Mouse (Mus musculus): ENCODE results near the gene Gm6899.

DNA sequence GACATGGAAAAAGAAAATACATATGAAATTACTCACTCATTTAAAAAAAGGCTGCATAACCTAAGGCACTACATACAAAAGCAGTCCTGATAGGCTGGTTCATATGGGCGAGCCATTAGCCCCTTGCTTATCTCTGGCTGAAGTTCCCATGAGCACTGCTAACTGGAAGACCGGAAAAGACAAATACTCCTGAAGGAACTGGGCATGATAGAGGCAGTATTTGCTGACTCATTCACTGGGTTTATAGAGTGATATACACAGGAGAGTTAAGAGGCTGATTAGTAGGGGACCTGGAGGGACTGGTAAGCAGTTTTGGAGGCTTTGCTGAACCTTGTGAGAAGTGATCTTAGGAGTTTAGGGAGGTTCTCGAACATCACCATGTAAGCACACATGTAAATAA lies 41.5 kb upstream of the Gm6899 start:
- TF ChIP-seq CTCF (IDR thresholded peaks at IDR 0.05; ENCODE audit: extremely low read depth, insufficient read depth, insufficient read length, insufficient replicate concordance) (no peak), POLR2A (IDR thresholded peaks at IDR 0.05; ENCODE audit: low read depth, low read length) (no peak)
